Mouse (Mus musculus) hindbrain, embryonic 10.5 days (tissue): Measurements from ENCODE around the gene Tnik. TPM values are rescaled to one million over a fixed set of nuclear protein-coding genes. Genes with fewer than 3 reads are reported as not detected.

Source experiments
- DNase-seq: peaks from one replicate; pipeline ENCODE4 v3.0.0-alpha.2; 2017; ENCODE audit warnings: low spot score
- H3K27ac ChIP-seq: fragments of 300-500 bp; sonication (generic); 2 replicates; pipeline ENCODE4 v1.5.1; 2016; ENCODE audit warnings: mild to moderate bottlenecking, moderate library complexity
- H3K27me3 ChIP-seq: fragments of 300-500 bp; sonication (generic); 2 replicates; pipeline ENCODE4 v1.6.1; 2016; ENCODE audit warnings: mild to moderate bottlenecking; ENCODE audit not compliant: poor library complexity, insufficient read depth, severe bottlenecking
- H3K36me3 ChIP-seq: fragments of 300-500 bp; sonication (generic); 2 replicates; pipeline ENCODE4 v1.6.1; 2016; ENCODE audit warnings: mild to moderate bottlenecking, moderate library complexity
- H3K4me1 ChIP-seq: fragments of 300-500 bp; sonication (generic); replicated peaks from 2 replicates; pipeline ENCODE4 v1.6.1; 2016; ENCODE audit warnings: mild to moderate bottlenecking
- H3K4me3 ChIP-seq: fragments of 300-500 bp; sonication (generic); 2 replicates; pipeline ENCODE4 v1.5.1; 2016; ENCODE audit warnings: mild to moderate bottlenecking, moderate library complexity
- H3K9me3 ChIP-seq: fragments of 300-500 bp; sonication (generic); 2 replicates; pipeline ENCODE4 v1.6.1; 2016; ENCODE audit warnings: mild to moderate bottlenecking, moderate library complexity
- WGBS: fragments of 180-500 bp; shearing (Covaris S2); methylation state at CpG from one replicate; pipeline ENCODE4 v1.1.7; 2016; 5-methylcytosine and 5-hydroxymethylcytosine counted together
- polyA plus RNA-seq: library from polyadenylated mRNA; unstranded; fragments of >200 nt; fragmentation: Nextera tagmentation; extraction: Ambion mirVana; gene quantifications from 2 replicates; pipeline ENCODE4 v1.2.1, GENCODE M21; 2016

The Tnik gene
- polyA plus RNA-seq, 1 experiment from 2014 or later: 16.3 TPM

DNA sequence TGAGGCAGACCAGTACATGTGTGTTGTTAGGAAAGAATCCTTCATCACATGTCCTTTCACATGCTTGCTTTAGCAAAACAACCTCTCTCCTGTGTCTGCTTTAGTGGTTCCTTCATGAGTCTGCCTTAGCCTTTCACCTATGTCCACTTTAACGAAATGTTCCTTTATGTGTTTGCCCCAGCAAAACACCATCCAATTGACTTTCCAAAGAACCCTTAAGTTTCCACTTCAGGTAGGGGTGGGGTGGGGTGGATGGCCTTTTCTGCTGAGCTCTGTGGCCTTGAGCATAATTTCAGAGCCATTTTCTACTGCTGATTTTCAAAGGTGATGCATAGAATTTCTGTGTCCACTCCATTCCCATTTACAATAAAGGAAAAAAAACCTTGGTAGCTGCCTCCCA, 106.3 kb downstream of the Tnik start:
- H3K27ac ChIP-seq: no peak overlapping the region
- H3K27me3 ChIP-seq: no peaks in the 10 kb centered on the region
- no peaks in the 10 kb centered on the region for H3K4me1 ChIP-seq
- no peaks in the 10 kb centered on the region for H3K36me3 ChIP-seq
- 86% methylated on average over 1 of the region's 1 CpGs for WGBS
- DNase-seq: no peak
- no peak overlapping the region for H3K4me3 ChIP-seq
- H3K9me3 ChIP-seq: no peaks in the 10 kb centered on the region

DNA sequence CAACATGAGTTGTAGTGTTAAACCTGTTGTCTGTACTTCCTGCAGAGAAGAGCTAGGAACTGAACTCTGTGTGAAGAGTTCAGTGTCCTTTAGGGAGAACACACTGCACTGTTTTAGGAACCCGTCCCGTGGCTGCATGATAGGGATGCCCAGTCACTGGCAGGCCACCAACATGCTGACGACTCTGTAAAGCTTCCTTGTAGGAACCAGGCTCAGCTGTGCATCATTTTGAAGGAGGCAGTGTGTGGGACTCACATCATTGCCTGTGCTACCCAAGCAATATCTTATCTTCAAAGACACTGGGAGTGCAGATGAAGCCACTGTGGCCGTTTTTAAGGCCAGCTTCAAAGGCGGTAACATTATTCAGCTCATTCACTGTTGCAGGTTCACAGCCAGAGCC, 106.7 kb downstream of the Tnik start:
- no peaks in the 10 kb centered on the region for H3K36me3 ChIP-seq
- H3K9me3 ChIP-seq: no peaks in the 10 kb centered on the region
- H3K4me1 ChIP-seq: no peaks in the 10 kb centered on the region
- no peak overlapping the region for H3K27ac ChIP-seq
- 85% methylated on average over 5 of the region's 5 CpGs for WGBS
- no peak overlapping the region for H3K4me3 ChIP-seq
- DNase-seq: no peak
- no peaks in the 10 kb centered on the region for H3K27me3 ChIP-seq

DNA sequence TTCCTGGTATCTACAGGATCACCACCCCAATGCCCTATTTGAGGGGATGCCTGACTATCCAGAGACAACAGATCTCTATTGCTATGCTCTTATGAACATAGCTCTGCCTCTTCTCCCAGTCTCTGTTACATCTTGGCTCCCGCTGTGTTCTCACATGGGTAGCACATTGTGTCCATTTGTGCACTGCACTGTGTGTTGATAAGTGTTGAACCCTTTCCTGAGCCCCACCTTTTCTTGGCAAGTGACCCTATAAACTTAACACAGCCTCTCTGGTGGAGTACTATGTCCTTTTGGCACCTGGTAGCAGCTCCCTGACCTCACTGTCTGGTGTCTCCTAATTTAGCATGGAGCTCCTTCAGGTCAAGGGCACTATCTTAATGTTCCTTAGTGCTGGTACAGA, 108.6 kb downstream of the Tnik start:
- H3K27ac ChIP-seq: no peak overlapping the region
- no peaks in the 10 kb centered on the region for H3K4me1 ChIP-seq
- H3K36me3 ChIP-seq: no peaks in the 10 kb centered on the region
- H3K9me3 ChIP-seq: no peaks in the 10 kb centered on the region
- 92% methylated on average over 1 of the region's 1 CpGs for WGBS
- H3K4me3 ChIP-seq: no peak overlapping the region
- no peak for DNase-seq
- no peaks in the 10 kb centered on the region for H3K27me3 ChIP-seq

DNA sequence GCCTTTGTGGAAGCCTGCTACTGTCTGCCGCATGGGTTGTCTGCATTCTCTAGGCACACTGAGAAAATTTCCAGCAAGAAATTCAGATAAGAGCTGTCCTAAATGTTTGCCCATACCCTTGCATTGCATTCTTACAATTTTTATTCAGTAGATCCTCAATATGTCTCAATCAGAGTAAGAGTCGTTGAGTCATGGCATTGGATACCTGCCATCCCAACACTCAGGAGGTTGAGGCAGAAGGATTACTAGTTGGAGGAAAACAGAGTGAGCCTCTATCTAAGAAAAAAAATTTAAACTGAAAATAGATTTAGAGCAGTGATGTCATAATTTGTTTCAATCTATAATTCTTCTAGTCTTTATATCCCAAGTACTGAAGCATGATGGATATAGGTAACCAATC, 109.4 kb downstream of the Tnik start:
- no peak overlapping the region for H3K4me3 ChIP-seq
- H3K27ac ChIP-seq: no peak overlapping the region
- no peak for DNase-seq
- 91% methylated on average over 2 of the region's 2 CpGs for WGBS
- H3K36me3 ChIP-seq: no peaks in the 10 kb centered on the region
- no peaks in the 10 kb centered on the region for H3K27me3 ChIP-seq
- H3K4me1 ChIP-seq: no peaks in the 10 kb centered on the region
- H3K9me3 ChIP-seq: no peaks in the 10 kb centered on the region

DNA sequence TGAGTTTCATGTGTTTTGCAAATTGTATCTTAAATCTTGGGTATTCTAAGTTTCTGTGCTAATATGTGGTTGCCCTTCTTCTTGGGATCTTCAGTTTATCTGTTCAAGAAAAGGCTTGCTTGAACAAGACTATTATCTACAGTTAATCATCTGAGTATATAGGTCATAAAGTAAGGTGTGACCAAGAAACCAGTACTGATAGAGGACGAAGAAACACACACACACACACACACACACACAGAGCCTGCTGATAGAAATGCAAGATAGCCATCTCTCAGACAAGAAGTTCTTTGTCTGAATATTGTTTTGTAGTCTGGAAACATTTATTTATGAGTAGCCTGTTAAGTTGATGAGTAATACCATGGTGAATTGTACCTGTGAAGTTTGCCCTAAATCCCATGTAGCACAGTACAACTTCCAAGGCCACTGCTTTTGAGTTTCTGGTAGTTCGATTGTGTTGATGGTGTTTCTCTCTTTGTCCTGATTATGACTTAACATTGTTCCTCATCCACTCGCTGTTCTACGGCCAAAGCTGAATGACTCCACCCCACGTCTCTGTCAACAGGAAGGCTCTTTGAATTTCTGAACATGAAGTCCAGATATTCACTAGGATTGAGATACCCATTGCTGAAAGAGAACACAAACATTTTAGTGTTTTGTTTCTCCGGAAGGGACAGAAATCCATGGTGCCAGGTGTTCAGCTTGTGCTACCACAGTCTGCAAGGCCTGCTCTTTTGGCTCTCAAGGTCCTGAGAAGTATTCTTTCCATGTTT, 111.9 kb downstream of the Tnik start:
- no peak overlapping the region for H3K4me3 ChIP-seq
- 90% methylated on average over 6 of the region's 6 CpGs for WGBS
- no peaks in the 10 kb centered on the region for H3K4me1 ChIP-seq
- no peak for DNase-seq
- H3K9me3 ChIP-seq: no peaks in the 10 kb centered on the region
- H3K27ac ChIP-seq: no peak overlapping the region
- no peaks in the 10 kb centered on the region for H3K27me3 ChIP-seq
- no peaks in the 10 kb centered on the region for H3K36me3 ChIP-seq

DNA sequence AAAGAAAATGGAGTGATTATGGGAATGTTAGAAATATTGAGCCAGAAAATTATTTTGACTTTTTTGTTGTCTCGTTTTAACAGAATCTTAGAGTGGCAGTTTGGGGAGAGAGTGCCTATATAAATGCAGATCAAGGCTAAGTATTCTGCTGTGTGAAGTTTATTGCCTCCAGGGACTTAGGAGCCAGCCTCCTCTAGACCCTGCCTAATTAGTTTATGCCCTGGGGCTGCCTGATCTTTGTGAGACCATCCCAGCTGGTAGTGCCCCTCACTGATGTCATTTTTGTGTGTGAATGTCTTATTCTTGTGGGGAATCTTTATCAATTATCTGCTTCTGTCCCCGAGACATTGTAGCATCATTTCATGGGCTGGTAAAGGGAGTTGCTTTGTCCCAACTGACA, 117.2 kb downstream of the Tnik start:
- WGBS: 46% methylated on average over 2 of the region's 2 CpGs
- DNase-seq: peak; percentile 27
- Histone ChIP-seq H3K4me3 (no peak overlapping the region), H3K36me3 (no peaks in the 10 kb centered on the region), H3K4me1 (peaks cover 32% of the 10 kb centered on the region), H3K27me3 (no peaks in the 10 kb centered on the region), H3K9me3 (no peaks in the 10 kb centered on the region), H3K27ac (no peak overlapping the region)

DNA sequence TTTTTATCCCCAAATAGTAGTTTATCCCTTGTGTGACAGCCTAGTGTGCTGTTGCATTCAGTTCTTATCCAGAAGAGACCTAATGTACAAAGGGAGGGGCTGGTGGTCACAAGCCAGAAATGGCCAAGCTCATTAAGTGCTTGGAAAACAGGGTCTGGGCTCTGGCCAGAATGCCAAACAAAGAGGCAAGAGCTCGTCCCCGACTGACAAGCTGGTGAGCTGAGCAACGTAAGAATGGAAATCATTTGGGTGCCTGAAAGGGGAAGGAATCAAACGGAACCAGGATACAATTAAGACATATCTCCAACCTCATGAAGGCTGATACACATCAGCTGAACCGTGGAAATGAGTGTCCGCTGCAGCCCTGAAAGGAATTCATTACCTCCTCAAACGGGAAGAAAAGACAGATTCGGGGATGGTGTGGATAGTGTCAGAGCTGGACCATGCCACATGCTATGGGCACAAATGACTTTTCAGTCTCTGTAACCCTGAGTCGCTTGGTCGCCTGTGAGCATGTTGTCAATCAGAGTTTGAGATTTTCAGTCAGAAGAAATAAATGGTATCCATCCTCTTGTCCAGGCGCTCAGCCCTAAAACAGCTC, 120.6 kb downstream of the Tnik start:
- Histone ChIP-seq H3K27me3 (no peaks in the 10 kb centered on the region), H3K36me3 (no peaks in the 10 kb centered on the region), H3K27ac (no peak overlapping the region), H3K4me3 (no peak overlapping the region), H3K4me1 (peaks cover 32% of the 10 kb centered on the region), H3K9me3 (0 out of 2 replicates have a peak, but pooled peaks cover 1% of the 10 kb centered on the region)
- DNase-seq: no peak
- WGBS: 47% methylated on average over 11 of the region's 11 CpGs

DNA sequence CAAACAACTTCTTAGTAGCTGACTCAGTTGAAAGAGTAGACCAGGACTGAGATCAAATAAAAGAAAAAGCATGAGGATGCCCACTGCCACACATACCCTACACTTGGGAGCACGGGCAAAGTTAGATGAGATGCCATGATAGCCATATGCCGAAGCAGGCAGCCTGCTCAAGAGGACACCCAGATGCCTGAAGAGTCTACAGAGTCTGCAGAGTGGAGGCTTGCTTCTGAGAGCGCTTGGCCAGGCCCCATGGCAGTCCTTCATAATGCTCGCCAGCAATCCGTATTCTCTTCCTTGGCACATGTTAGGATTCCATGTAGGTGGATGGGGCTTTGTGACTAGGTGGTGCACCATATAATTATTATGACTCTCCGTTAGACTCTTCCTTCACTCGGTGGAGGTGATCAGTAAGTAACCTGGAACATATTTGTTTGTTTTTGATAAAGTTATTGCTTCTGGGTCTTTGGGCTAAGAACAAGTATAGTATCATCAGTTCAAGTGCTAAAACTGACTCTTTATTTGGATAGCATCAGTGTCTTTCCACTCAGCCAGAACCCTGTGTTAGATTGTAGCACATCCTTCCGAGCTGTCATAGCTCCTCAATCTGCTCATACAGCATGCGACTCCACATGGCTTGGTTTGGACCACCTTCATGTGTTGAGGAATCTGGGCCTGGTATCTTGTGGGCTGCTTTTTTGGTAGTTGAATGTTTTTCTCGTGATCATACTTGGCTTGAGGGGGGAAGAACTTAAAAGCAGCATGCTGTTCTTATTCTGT, 122.4 kb downstream of the Tnik start:
- H3K36me3 ChIP-seq: no peaks in the 10 kb centered on the region
- WGBS: 92% methylated on average over 10 of the region's 10 CpGs
- no peaks in the 10 kb centered on the region for H3K27me3 ChIP-seq
- H3K9me3 ChIP-seq: 0 out of 2 replicates have a peak, but pooled peaks cover 3% of the 10 kb centered on the region
- peaks cover 29% of the 10 kb centered on the region for H3K4me1 ChIP-seq
- H3K4me3 ChIP-seq: no peak overlapping the region
- no peak overlapping the region for H3K27ac ChIP-seq
- no peak for DNase-seq

DNA sequence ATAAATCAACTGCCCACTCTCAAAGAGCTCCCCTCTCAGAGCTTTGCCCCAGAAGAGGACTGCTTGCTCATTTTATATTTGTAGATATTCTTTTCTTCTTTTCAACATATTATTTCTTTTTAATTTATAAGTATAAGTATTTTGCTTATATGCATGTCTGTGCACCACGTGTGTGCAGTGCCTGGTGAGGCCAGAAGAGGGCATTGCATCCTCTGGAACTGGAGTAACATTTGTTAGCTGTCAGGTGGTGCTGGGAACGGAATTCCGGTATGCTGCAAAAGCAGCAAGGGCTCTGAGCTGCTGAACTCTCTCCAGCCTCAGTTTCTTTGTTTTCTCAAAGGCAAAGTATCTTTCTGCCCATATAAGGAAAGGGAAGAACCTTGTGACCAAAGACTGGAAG, 125.5 kb downstream of the Tnik start:
- WGBS: 84% methylated on average over 3 of the region's 3 CpGs

DNA sequence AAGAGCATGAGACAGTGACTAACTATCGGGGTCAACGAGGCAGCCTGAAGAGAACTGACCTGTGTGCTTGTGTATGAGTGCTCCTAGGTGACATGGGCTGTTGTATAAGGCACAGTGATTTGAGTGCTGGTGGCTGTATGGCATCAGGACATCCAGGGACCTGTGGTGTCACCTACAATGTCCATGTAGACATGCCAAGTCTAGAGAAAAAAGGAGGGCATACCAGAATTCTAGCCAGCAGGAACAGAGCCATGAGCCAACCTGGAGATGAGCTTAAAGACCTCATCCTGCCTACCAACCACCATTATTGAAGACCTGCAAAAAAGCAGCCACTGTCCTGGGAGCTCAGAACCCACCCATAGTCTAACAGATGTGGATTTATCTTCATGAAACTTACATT, 127.2 kb downstream of the Tnik start:
- H3K9me3 ChIP-seq: 0 out of 2 replicates have a peak, but pooled peaks cover 3% of the 10 kb centered on the region
- H3K27ac ChIP-seq: no peak overlapping the region
- H3K27me3 ChIP-seq: no peaks in the 10 kb centered on the region
- peaks cover 4% of the 10 kb centered on the region for H3K4me1 ChIP-seq
- no peaks in the 10 kb centered on the region for H3K36me3 ChIP-seq
- over 99% methylated on average over 2 of the region's 2 CpGs for WGBS
- no peak for DNase-seq
- no peak overlapping the region for H3K4me3 ChIP-seq

More for the DNA sequence above, 125.5 kb downstream of the Tnik start:
- 0 out of 2 replicates have a peak, but pooled peaks cover 3% of the 10 kb centered on the region for H3K9me3 ChIP-seq
- no peak overlapping the region for H3K4me3 ChIP-seq
- no peaks in the 10 kb centered on the region for H3K36me3 ChIP-seq
- no peak overlapping the region for H3K27ac ChIP-seq
- no peaks in the 10 kb centered on the region for H3K27me3 ChIP-seq
- peaks cover 19% of the 10 kb centered on the region for H3K4me1 ChIP-seq
- no peak for DNase-seq

DNA sequence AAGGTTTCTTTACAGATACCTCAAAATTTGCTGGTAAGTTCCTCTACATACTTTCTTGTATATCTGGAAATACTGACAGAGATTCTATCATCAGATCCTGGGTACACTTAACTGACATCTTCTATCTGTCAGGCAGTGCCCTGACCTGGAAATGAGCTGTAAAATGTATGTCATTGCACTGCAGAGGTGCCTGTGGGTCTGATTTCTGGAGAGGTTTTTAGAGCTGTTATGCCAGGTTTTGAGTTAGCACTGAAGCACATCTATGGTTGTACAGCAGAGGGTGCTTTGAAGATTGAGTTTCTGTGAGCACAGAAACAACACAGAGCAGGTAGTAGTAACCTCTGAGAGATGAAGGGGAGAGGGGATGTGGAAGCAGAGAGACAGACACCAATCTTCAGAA, 129.5 kb downstream of the Tnik start:
- Histone ChIP-seq H3K27ac (no peak overlapping the region), H3K4me1 (0 out of 2 replicates have a peak, but pooled peaks cover 3% of the 10 kb centered on the region), H3K9me3 (0 out of 2 replicates have a peak, but pooled peaks cover 3% of the 10 kb centered on the region), H3K36me3 (no peaks in the 10 kb centered on the region), H3K4me3 (no peak overlapping the region), H3K27me3 (no peaks in the 10 kb centered on the region)
- no peak for DNase-seq

DNA sequence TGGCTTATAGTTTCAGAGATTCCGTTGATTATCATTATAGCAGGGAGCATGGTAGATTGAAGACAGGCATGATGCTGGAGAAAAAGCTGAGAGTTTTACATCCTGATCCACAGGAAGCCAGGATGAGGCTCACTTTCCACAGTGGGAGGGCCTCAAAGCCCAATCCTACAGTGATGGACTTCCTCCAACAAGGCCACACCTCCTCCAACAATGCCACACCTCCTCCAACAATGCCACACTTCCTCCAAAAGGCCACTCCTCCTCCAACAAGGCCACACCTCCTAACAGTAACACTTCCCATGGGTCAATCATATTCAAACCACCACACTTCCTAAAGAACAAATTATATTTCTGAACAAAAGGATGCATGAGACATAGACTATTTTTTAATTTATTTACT, 135.8 kb downstream of the Tnik start:
- Histone ChIP-seq H3K9me3 (no peaks in the 10 kb centered on the region), H3K27me3 (no peaks in the 10 kb centered on the region), H3K4me3 (no peak overlapping the region), H3K4me1 (peaks cover 12% of the 10 kb centered on the region; the same call in 1 of the 2 replicates), H3K27ac (no peak overlapping the region), H3K36me3 (no peaks in the 10 kb centered on the region)
- WGBS: 100% methylated on average over 1 of the region's 1 CpGs
- DNase-seq: no peak
